Mouse (Mus musculus): ENCODE data around the gene Zfp11. TPM values are rescaled to one million over a fixed set of nuclear protein-coding genes. Genes with fewer than 3 reads are reported as not detected.

Gene Zfp11
- total RNA-seq (2023; ENCODE audit: inconsistent age) = 1.6 to 2.7 TPM (median 1.9 TPM) in 4 replicates

DNA sequence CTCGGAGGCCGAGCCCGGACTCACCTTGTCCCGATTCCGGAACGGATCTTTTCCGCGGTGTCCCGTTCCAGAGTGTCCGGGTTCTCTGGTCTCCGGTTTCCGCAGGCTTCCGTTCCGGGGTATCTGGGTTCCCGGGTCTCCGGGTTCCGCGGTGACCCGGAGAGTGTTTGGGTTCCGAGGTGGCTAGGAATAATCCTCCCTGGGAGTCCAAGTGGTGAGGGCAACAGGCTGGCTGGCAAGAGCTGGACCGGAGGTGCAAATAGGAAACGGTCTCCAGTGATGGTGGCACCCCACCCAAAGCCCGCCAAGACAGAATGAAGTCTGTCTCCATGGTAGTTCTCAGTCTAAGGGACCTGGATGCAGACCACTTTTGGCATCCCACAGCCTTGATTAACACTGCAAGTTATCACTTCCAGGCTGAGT, at the start of gene Zfp11:
Zfp11 (minus strand) TSS at position 64 of the 423 bp plus-strand sequence.

DNA sequence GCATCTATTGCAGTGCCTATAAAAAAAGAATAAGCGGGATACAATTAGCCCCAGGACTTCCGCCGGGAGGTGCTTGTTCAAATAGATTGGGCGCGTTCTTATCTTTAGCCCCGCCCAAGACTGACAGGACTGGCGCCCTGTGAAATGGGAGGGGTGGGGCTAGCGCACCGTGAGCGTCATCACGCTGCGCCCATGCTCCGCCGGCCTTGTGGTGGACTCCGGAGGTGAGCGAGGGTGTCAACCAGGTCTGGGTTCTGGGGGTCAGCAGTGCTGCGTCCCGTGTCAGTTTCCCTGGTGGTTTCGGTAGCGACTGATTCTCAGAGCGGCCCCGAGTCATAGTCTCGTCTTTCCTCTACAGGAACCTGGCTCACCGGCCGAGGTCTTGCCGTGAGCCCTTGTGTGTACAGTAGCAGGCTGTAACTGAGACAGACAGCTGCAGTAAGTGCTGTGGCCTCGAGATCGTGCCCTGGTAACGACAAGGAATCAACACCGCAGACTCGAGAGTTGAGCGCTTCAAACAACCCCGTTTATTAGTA, 45.5 kb upstream of the Zfp11 start, which contains the start of gene Mrps17:
Mrps17 (plus strand) TSS at position 172 of the 536 bp plus-strand sequence.

DNA sequence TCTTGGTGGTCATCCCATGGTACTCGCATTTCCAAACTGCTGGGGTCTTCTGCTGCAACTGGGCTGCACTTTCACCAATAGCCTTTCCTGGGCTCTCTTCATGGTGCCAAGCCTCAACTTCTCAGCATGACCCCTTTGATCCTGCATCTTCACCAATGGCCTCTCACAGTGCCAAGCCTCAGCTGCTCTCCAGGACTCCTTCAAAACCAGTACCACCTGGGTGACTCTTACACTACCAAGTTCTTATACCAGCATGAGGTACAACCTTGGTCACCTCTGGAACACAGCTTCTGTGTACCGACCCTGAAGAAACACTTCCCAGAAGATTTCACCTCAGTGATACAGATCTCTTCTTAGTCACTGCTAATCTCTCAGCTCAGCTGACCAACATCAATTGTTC, 38.5 kb upstream of the Zfp11 start, which contains the start of gene Sept14:
Sept14 (minus strand) TSS at position 101 of the 400 bp plus-strand sequence.

Other genes starting within 250 kb of the Zfp11 start
- 157 to 170 TPM (median 166 TPM) in 4 replicates for gene Sfswap, start 168.9 kb downstream of the Zfp11 start, total RNA-seq (2023; ENCODE audit: inconsistent age)
- 0.57 to 2.0 TPM (median 1.3 TPM) in 4 replicates for gene Mmp17, start 85.9 kb downstream of the Zfp11 start, total RNA-seq (2023; ENCODE audit: inconsistent age)
- not detected in 4 replicates for gene Sept14, start 38.4 kb upstream of the Zfp11 start, total RNA-seq (2023; ENCODE audit: inconsistent age)
- gene Mrps17, start 45.4 kb upstream of the Zfp11 start, total RNA-seq (2023; ENCODE audit: inconsistent age) = 43.3 to 59.8 TPM (median 48.1 TPM) in 4 replicates
- 32.5 to 37.1 TPM (median 33.3 TPM) in 4 replicates for gene Nipsnap2, start 55.0 kb upstream of the Zfp11 start, total RNA-seq (2023; ENCODE audit: inconsistent age)
- 9.7 to 13.0 TPM (median 10.1 TPM) in 4 replicates for gene Psph, start 117.3 kb upstream of the Zfp11 start, total RNA-seq (2023; ENCODE audit: inconsistent age)
- 8.9 to 19.3 TPM (median 13.0 TPM) in 4 replicates for gene Sumf2, start 176.9 kb upstream of the Zfp11 start, total RNA-seq (2023; ENCODE audit: inconsistent age)
- gene Chchd2, start 217.4 kb upstream of the Zfp11 start, total RNA-seq (2023; ENCODE audit: inconsistent age) = 131 to 185 TPM (median 145 TPM) in 4 replicates
- 1.2 to 4.6 TPM (median 1.8 TPM) in 4 replicates for gene Zbed5, start 225.6 kb upstream of the Zfp11 start, total RNA-seq (2023; ENCODE audit: inconsistent age)
- 0.21 to 1.1 TPM (median 0.57 TPM) in 3 of 4 replicates, not detected in the other for gene Phkg1, start 228.4 kb upstream of the Zfp11 start, total RNA-seq (2023; ENCODE audit: inconsistent age)
- gene Nupr1l, start 238.4 kb upstream of the Zfp11 start, total RNA-seq (2023; ENCODE audit: inconsistent age) = 1.0 to 2.0 TPM (median 1.5 TPM) in 4 replicates